Mouse (Mus musculus) neural tube, embryonic 14.5 days (tissue): Measurements from ENCODE around the gene Ubn2. TPM values are rescaled to one million over a fixed set of nuclear protein-coding genes. Genes with fewer than 3 reads are reported as not detected.

Experiments used
- ATAC-seq: fragments of 200-750 bp; cut with Nextera tagmentation; 2 replicates; pipeline ENCODE4 v1.8.0; 2017; ENCODE audit warnings: low read depth, mild to moderate bottlenecking, moderate TSS enrichment, moderate library complexity
- H3K27ac ChIP-seq: fragments of 300-500 bp; sonication (generic); 2 replicates; pipeline ENCODE4 v1.5.1; 2014; ENCODE audit warnings: low read depth, mild to moderate bottlenecking, control low read depth, low read length, moderate library complexity, mixed read lengths
- H3K27me3 ChIP-seq: fragments of 300-500 bp; sonication (generic); 2 replicates; pipeline ENCODE4 v1.6.1; 2014; ENCODE audit warnings: low read length; ENCODE audit not compliant: control insufficient read depth, insufficient read depth
- H3K36me3 ChIP-seq: fragments of 300-500 bp; sonication (generic); 2 replicates; pipeline ENCODE4 v1.6.1; 2014; ENCODE audit warnings: low read length, mixed read lengths; ENCODE audit not compliant: control insufficient read depth, insufficient read depth
- H3K4me1 ChIP-seq: fragments of 300-500 bp; sonication (generic); 2 replicates; pipeline ENCODE4 v1.6.1; 2014; ENCODE audit warnings: low read length; ENCODE audit not compliant: control insufficient read depth, insufficient read depth
- H3K4me2 ChIP-seq: fragments of 300-500 bp; sonication (generic); 2 replicates; pipeline ENCODE4 v1.6.1; 2014; ENCODE audit warnings: mild to moderate bottlenecking, low read depth, low read length, control low read depth
- H3K4me3 ChIP-seq: fragments of 300-500 bp; sonication (generic); 2 replicates; pipeline ENCODE4 v1.5.1; 2014; ENCODE audit warnings: low read depth, low read length, control low read depth, mixed read lengths
- H3K9ac ChIP-seq: fragments of 300-500 bp; sonication (generic); replicated peaks from 2 replicates; pipeline ENCODE4 v1.6.1; 2014; ENCODE audit warnings: low read depth, mild to moderate bottlenecking, control low read depth, low read length, mixed read lengths
- H3K9me3 ChIP-seq: fragments of 300-500 bp; sonication (generic); 2 replicates; pipeline ENCODE4 v1.6.1; 2016; ENCODE audit warnings: low read length; ENCODE audit not compliant: control insufficient read depth
- WGBS: fragments of 180-500 bp; shearing (Covaris S2); extraction: QIAGEN DNeasy Blood & Tissue Kit; methylation state at CpG from one replicate; pipeline ENCODE4 v1.1.7; 2014; 5-methylcytosine and 5-hydroxymethylcytosine counted together
- polyA plus RNA-seq: library from polyadenylated mRNA; unstranded; fragments of >200 nt; fragmentation: Nextera tagmentation; extraction: Ambion mirVana; gene quantifications from 2 replicates; pipeline ENCODE4 v1.2.1, GENCODE M21; 2014

Gene Ubn2
- polyA plus RNA-seq, 1 experiment from 2014 or later, result 32.5 TPM

GRCm38 (mm10) chr6:38458075-38458474 is 24.3 kb downstream of the Ubn2 start:
- no peak for ATAC-seq
- H3K4me2 ChIP-seq, result no peak overlapping the region
- peaks cover 24% of the 10 kb centered on the region; the same call in 1 of the 2 replicates for H3K36me3 ChIP-seq

GRCm38 (mm10) chr6:38469591-38469990 is 35.8 kb downstream of the Ubn2 start:
- Histone ChIP-seq H3K4me3 (no peak overlapping the region), H3K4me2 (no peak overlapping the region), H3K27me3 (no peaks in the 10 kb centered on the region), H3K9me3 (no peaks in the 10 kb centered on the region), H3K27ac (no peak overlapping the region), H3K9ac (no peak overlapping the region), H3K36me3 (peaks cover 17% of the 10 kb centered on the region; the same call in 1 of the 2 replicates), H3K4me1 (no peaks in the 10 kb centered on the region)
- no peak for ATAC-seq
- WGBS, result 89% methylated on average over 4 of the region's 4 CpGs

More at GRCm38 (mm10) chr6:38458075-38458474, 24.3 kb downstream of the Ubn2 start:
- 97% methylated on average over 3 of the region's 3 CpGs for WGBS
- H3K9me3 ChIP-seq, result no peaks in the 10 kb centered on the region
- H3K27ac ChIP-seq, result no peak overlapping the region
- no peak overlapping the region for H3K9ac ChIP-seq
- no peaks in the 10 kb centered on the region for H3K27me3 ChIP-seq
- no peaks in the 10 kb centered on the region for H3K4me1 ChIP-seq
- no peak overlapping the region for H3K4me3 ChIP-seq

DNA sequence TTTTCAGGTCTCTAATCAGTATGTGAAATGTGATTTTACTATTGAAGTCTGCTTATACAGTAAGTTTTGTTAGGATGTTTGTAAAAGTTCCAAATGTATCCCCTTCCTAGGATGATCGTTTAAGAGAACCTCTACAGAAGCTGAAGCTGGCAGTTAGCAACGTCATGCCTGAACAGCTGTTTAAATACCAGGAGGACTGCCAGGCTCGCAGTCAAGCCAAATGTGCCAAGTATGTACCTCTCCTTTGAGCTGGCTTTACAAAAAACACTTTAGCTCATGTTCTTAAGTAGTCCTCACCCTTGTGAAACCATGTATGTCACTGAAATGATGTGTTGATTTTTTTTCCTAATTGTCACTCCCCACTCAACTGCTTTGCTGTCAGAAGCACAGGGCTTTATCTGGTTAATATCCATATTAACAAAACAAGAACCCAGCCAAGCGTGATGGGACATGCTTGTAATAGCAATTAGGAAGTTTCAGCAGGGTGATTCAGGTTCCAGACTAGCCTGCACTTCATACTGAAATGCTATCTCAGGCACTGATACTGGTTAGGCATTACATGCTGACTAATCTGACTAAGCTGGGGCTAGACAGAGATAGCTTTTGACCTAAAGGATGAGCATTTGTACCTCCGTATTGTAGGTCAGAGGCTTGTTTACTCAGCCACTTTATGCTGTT is 48.1 kb downstream of the Ubn2 start:
- no peak overlapping the region for H3K9ac ChIP-seq
- peaks cover 43% of the 10 kb centered on the region for H3K36me3 ChIP-seq
- H3K27me3 ChIP-seq, result no peaks in the 10 kb centered on the region
- H3K4me2 ChIP-seq, result no peak overlapping the region
- ATAC-seq, result no peak
- H3K9me3 ChIP-seq, result no peaks in the 10 kb centered on the region
- 55% methylated on average over 5 of the region's 5 CpGs for WGBS
- H3K4me3 ChIP-seq, result no peak overlapping the region
- no peak overlapping the region for H3K27ac ChIP-seq
- no peaks in the 10 kb centered on the region for H3K4me1 ChIP-seq

DNA sequence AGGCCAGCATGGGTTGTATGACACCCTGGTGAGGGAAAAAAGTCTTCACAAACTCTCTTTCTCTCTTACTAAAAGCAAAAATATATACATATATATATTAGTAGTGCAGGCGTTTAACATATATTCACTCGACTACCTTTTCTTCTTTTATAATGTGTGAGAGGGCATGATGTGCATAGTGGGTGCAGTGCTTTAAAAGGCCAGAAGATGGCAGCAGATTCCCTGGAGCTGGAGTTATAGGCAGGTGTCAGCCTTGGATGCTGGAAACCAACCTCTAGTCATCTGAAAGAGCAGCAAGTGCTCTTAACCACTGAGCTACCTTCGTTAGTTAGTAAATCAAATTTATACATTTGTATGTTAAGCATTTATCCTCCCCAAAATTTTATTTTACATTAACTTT is 58.8 kb downstream of the Ubn2 start:
- Histone ChIP-seq H3K4me3 (no peak overlapping the region), H3K9me3 (no peaks in the 10 kb centered on the region), H3K4me1 (no peaks in the 10 kb centered on the region), H3K36me3 (peaks cover 28% of the 10 kb centered on the region), H3K4me2 (no peak overlapping the region), H3K27ac (no peak overlapping the region), H3K9ac (no peak overlapping the region), H3K27me3 (no peaks in the 10 kb centered on the region)
- WGBS, result 85% methylated on average over 3 of the region's 3 CpGs
- ATAC-seq, result no peak

DNA sequence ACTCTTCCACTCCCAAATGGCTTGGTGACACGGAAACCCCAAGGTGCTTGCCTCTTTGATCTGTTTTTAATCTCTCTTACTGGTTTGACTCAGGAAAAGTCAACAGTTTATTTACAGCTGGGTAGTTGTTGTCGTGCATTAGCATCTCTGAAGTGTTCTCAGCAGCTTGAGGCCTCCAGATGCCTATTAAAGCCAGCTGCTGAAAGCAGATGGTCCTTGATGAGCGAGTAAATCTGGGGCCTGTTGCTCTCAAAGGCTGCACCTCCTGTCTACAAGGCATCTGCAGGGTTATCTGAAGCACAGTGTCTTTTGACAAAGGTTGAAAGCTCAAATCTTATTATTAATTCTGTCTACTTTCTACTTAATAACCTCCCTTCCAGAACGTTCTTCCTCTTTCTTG is 61.9 kb downstream of the Ubn2 start:
- Histone ChIP-seq H3K4me2 (no peak overlapping the region), H3K36me3 (peaks cover 44% of the 10 kb centered on the region), H3K27ac (no peak overlapping the region), H3K4me3 (no peak overlapping the region), H3K4me1 (no peaks in the 10 kb centered on the region), H3K9me3 (no peaks in the 10 kb centered on the region), H3K27me3 (no peaks in the 10 kb centered on the region), H3K9ac (no peak overlapping the region)
- ATAC-seq, result no peak
- 18% methylated on average over 4 of the region's 4 CpGs for WGBS

DNA sequence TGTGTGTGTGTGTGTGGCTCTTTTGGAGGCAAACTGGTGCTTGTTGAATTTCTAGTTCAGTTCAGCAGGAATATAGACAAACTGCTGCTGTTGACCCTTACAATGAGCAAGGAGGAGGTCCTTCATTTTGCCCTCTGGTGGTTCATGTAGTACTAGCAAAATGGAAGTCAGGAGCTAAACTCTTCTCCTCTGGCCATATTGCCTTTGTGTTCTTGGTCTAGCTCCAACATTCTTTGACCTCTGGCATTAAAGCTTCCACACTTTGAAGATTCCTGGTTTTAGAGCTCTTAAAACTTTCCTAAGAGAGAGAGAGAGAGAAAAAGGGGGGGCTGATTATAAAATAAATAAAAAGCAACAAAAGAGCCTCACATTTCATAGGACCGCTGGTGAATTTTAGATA is 78.3 kb downstream of the Ubn2 start:
- H3K4me2 ChIP-seq, result no peak overlapping the region
- no peak overlapping the region for H3K4me3 ChIP-seq
- H3K9me3 ChIP-seq, result no peaks in the 10 kb centered on the region
- H3K27me3 ChIP-seq, result no peaks in the 10 kb centered on the region
- WGBS, result 96% methylated on average over 1 of the region's 1 CpGs
- H3K27ac ChIP-seq, result no peak overlapping the region
- no peak for ATAC-seq
- H3K4me1 ChIP-seq, result no peaks in the 10 kb centered on the region
- no peaks in the 10 kb centered on the region for H3K36me3 ChIP-seq
- no peak overlapping the region for H3K9ac ChIP-seq

GRCm38 (mm10) chr6:38512830-38513229 is 79.1 kb downstream of the Ubn2 start:
- Histone ChIP-seq H3K36me3 (no peaks in the 10 kb centered on the region), H3K9me3 (no peaks in the 10 kb centered on the region), H3K9ac (no peak overlapping the region), H3K4me1 (no peaks in the 10 kb centered on the region), H3K4me2 (no peak overlapping the region), H3K27me3 (no peaks in the 10 kb centered on the region), H3K4me3 (no peak overlapping the region), H3K27ac (no peak overlapping the region)
- ATAC-seq, result no peak

DNA sequence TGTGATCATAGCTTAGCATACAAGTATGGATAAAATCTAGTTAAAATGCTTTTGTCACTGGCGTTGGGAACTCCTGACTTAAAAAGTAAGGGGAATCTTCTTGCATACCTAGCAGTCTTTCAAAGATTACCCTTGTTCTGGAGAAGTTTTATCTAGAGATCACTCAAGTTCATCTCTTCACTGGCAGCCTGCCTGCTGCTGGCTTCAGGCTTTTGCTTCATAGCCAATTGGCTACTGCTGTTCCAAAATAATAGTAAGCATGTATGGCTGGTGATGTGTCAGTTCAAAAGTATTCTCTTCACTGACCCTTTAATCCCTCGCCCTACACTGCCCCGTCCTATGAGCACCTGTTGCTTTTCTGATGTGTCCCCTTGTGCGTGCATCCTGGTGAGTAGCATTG is 81.5 kb downstream of the Ubn2 start:
- Histone ChIP-seq H3K4me3 (no peak overlapping the region), H3K4me1 (no peaks in the 10 kb centered on the region), H3K9me3 (no peaks in the 10 kb centered on the region), H3K27me3 (no peaks in the 10 kb centered on the region), H3K9ac (no peak overlapping the region), H3K27ac (no peak overlapping the region), H3K4me2 (no peak overlapping the region), H3K36me3 (no peaks in the 10 kb centered on the region)
- ATAC-seq, result no peak
- WGBS, result 95% methylated on average over 4 of the region's 4 CpGs

GRCm38 (mm10) chr6:38523851-38524250 is 90.1 kb downstream of the Ubn2 start:
- Histone ChIP-seq H3K4me1 (no peaks in the 10 kb centered on the region), H3K4me3 (no peak overlapping the region), H3K9me3 (no peaks in the 10 kb centered on the region), H3K9ac (no peak overlapping the region), H3K27me3 (no peaks in the 10 kb centered on the region), H3K27ac (no peak overlapping the region), H3K4me2 (no peak overlapping the region), H3K36me3 (no peaks in the 10 kb centered on the region)
- ATAC-seq, result no peak
- 23% methylated on average over 8 of the region's 8 CpGs for WGBS
